Mouse (Mus musculus): ENCODE data around the gene Lrp5.

DNA sequence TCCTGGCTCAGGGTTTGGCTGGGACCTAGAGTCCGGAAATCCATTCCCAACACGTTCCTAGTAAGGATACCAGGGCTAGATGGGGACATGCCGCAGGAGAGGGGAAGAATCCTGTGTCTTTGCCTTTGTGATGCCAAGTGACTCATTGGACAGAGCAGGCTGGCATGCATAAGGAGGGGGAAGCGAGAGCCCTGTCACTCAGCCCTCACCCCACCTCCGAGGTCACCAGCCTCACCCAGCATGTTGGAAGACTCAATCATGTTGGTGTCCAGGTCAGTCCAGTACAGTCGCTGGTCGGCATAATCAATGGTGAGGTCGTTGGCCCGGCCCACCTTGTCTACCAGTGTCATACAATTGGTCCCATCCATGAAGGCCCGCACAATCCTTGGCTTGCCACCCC is 72.4 kb downstream of the Lrp5 start:
- no peak for TF ChIP-seq MAX (IDR thresholded peaks at IDR 0.05)
- no peak for TF ChIP-seq MYOG (IDR thresholded peaks at IDR 0.05; ENCODE audit: control insufficient read depth, extremely low read depth, insufficient read length)
- no peak for TF ChIP-seq CTCF (IDR thresholded peaks at IDR 0.05; ENCODE audit: control insufficient read depth, insufficient read depth, insufficient read length)
- no peak for TF ChIP-seq USF1 (IDR thresholded peaks at IDR 0.05; ENCODE audit: low read depth)
- no peak for TF ChIP-seq MYOD1 (IDR thresholded peaks at IDR 0.05; ENCODE audit: control insufficient read depth, insufficient read length, low read depth)
